Mouse (Mus musculus) heart, embryonic 15.5 days (tissue): ENCODE measurements around the gene Samd13. TPM values are rescaled to one million over a fixed set of nuclear protein-coding genes. Genes with fewer than 3 reads are reported as not detected.

ENCODE experiments used
- polyA plus RNA-seq: library from polyadenylated mRNA; unstranded; fragments of >200 nt; fragmentation: Nextera tagmentation; extraction: Ambion mirVana; gene quantifications from 2 replicates; pipeline ENCODE4 v1.2.1, GENCODE M21; 2015

Samd13 gene
- polyA plus RNA-seq, 1 experiment from 2014 or later: 3.1 TPM

Other genes with a start within 250 kb of the Samd13 start
- 7.5 and 8.6 TPM in 2 replicates for gene Ctbs, start 235.8 kb downstream of the Samd13 start, polyA plus RNA-seq
- 4.2 and 5.8 TPM in 2 replicates for gene Spata1, start 185.8 kb downstream of the Samd13 start, polyA plus RNA-seq
- gene Gng5, start 185.8 kb downstream of the Samd13 start, polyA plus RNA-seq: 976 and 1,307 TPM in 2 replicates
- gene Rpf1, start 164.2 kb downstream of the Samd13 start, polyA plus RNA-seq: 33.6 and 35.5 TPM in 2 replicates
- gene Uox, start 115.2 kb downstream of the Samd13 start, polyA plus RNA-seq: 0.11 TPM in 1 of 2 replicates, not detected in the other
- not detected in 2 replicates for gene Dnase2b, start 70.0 kb downstream of the Samd13 start, polyA plus RNA-seq
- gene 4930503B20Rik, start 34.3 kb downstream of the Samd13 start, polyA plus RNA-seq: 0.10 TPM in 1 of 2 replicates, not detected in the other
- gene Prkacb, start 127.4 kb upstream of the Samd13 start, polyA plus RNA-seq: 46.8 and 52.7 TPM in 2 replicates
- gene Ttll7, start 166.8 kb upstream of the Samd13 start, polyA plus RNA-seq: 1.8 and 1.9 TPM in 2 replicates